Mouse (Mus musculus) gastrocnemius, postnatal 10 days (tissue): ENCODE results near the gene Cldn1. TPM values are rescaled to one million over a fixed set of nuclear protein-coding genes. Genes with fewer than 3 reads are reported as not detected.
A peak's percentile ranks its signal among the peaks of the same experiment; 100 is the strongest.

Experiments
- DNase-seq: peaks from one replicate; pipeline ENCODE4 v3.0.0; 2021; ENCODE audit warnings: mixed read lengths
- long read RNA-seq, 2 experiments: library from polyadenylated mRNA; stranded (forward); transcript quantifications; one replicate each; pipeline ENCODE4 v2.0.0; 2021
- total RNA-seq, 2 experiments: library from RNA; stranded (reverse); gene quantifications; 2 replicates each; pipeline ENCODE4 v1.2.3; 2021

Gene Cldn1
- 1 to 10 TPM; 5.9 to 6.3 TPM for total RNA-seq
- long read RNA-seq, experiment 1, partial matches to known transcripts: 0 of 2 reads
- long read RNA-seq, experiment 1, other reads (novel, unspliced or antisense): 0 of 2 reads
- long read RNA-seq, experiment 2, partial matches to known transcripts: 1 of 4 reads
- long read RNA-seq, experiment 2, other reads (novel, unspliced or antisense): 1 of 4 reads

GRCm38 (mm10) chr16:26371325-26372053, at the start of gene Cldn1:
Gene Cldn1 (minus strand): TSS chr16:26371841.
- peak; percentile 95 for DNase-seq

- no peak for DNase-seq
These were observed 47.0 kb upstream of the Cldn1 start for GRCm38 (mm10) chr16:26418616-26419015.

- DNase-seq: no peak
These were observed 32.4 kb upstream of the Cldn1 start for GRCm38 (mm10) chr16:26404070-26404469.

- no peak for DNase-seq
These were observed 29.3 kb upstream of the Cldn1 start for GRCm38 (mm10) chr16:26400971-26401370.

GRCm38 (mm10) chr16:26400549-26400948, 28.9 kb upstream of the Cldn1 start:
- DNase-seq: no peak

- DNase-seq: no peak
These were observed 19.3 kb upstream of the Cldn1 start for GRCm38 (mm10) chr16:26390936-26391335.

- no peak for DNase-seq
These were observed 14.5 kb upstream of the Cldn1 start for GRCm38 (mm10) chr16:26386159-26386558.

GRCm38 (mm10) chr16:26384112-26384649, 12.5 kb upstream of the Cldn1 start:
- DNase-seq: no peak

GRCm38 (mm10) chr16:26377170-26377569, 5.5 kb upstream of the Cldn1 start:
- no peak for DNase-seq

- no peak for DNase-seq
These were observed 1.5 kb downstream of the Cldn1 start for GRCm38 (mm10) chr16:26370127-26370526.

DNA sequence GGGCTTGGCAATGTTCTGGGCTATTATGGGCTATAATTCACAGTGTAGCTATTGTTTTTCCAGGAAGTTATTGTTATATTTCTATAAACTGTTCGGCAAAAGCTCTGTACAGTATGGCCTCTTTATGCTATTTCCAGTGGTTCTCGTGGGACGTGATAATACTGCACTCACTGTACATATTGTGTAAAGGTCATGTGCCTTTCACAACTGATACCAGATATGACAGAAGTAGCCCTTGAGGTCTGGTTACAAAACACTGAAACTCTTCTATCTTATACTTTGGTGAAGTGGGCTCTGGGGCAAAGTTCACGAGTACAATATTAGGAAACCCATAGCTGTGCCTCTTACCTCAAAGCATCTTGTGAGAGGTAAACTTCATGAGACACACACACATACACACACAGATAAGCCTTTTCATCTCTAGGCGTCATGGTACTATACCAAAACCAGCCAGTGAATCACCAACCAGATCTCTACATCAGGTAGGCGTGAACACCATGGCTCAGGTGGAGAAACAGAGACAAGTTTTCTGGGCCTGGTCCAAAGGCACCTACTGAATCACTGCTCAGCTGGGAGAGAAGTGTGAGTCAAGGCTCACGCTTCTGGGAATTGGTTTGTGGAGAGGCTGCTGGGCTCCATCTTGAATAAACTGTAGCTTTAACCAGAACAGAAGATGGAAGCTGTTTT, 2.5 kb downstream of the Cldn1 start:
- DNase-seq: no peak

DNA sequence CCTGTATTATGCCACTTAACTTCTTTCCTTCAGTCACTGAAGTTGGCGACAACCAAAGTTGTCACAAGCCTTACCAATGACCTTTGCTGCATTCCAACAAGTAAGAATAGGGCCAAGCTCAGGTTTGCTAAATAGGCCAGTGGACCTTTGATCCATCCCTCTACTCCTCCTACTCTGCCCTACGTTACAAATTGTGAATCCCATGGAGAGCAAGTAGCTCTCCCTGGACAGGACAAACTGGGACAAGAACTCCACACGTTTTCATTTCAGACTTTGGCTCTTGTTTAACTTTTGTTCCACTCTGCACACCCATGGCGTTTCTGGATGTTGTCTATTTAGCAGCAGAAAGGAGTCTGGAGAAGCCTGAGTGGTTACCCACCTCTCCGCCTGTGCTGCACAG, 3.5 kb downstream of the Cldn1 start:
- no peak for DNase-seq

DNA sequence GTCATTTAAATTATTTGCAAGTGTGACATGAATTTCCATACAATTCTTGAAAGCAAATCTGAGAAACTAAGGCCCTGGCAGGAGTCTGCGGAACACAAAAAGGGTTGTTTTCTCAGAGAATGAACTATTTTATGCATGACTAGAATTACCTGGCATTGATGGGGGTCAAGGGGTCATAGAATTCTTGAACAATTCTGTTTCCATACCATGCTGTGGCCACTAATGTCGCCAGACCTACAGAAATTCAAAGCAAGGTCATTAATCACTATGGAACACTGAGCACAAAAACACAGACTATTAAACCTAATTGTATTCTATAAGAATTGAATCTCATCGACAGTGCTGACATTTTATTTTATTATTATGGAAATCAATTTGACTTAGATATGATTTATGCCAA, 10.9 kb downstream of the Cldn1 start:
- DNase-seq: no peak

DNA sequence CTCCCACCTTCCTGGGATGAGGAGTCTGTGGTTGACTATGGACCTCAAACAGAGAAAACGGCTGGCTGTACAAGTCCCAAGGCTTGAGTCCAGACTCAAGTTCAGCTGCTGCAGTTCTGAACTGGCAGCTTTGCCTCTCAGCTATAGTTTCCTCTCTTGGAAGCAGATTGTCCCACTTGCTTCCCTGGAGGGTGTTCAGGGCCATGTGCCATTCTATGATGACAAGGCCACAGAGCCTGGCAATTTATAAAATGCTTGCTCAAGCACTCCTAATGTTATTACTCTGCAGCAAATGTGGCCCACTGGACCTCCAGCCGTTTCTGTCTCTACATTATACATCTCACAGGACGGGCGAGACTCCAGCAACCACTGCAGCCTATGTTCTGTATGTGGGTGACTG, 12.0 kb downstream of the Cldn1 start:
- DNase-seq: no peak

DNA sequence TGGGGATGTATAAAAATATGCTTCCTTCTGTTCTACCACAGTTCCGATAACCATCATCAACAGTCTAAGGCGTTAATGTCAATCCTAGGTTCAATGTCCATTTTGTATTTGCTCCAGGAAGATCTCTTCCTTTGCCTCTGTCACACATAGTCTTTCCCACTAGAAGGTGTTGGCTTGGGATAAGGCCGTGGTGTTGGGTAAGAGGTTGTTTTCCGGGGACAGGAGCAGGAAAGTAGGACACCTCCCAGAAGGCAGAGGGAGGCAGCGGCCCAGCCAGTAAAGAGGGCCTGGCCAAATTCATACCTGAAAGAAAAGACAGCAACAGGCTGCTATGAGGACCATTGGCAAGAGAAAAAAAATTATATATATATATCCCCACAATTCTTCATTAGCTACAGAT, 12.7 kb downstream of the Cldn1 start:
- no peak for DNase-seq

DNA sequence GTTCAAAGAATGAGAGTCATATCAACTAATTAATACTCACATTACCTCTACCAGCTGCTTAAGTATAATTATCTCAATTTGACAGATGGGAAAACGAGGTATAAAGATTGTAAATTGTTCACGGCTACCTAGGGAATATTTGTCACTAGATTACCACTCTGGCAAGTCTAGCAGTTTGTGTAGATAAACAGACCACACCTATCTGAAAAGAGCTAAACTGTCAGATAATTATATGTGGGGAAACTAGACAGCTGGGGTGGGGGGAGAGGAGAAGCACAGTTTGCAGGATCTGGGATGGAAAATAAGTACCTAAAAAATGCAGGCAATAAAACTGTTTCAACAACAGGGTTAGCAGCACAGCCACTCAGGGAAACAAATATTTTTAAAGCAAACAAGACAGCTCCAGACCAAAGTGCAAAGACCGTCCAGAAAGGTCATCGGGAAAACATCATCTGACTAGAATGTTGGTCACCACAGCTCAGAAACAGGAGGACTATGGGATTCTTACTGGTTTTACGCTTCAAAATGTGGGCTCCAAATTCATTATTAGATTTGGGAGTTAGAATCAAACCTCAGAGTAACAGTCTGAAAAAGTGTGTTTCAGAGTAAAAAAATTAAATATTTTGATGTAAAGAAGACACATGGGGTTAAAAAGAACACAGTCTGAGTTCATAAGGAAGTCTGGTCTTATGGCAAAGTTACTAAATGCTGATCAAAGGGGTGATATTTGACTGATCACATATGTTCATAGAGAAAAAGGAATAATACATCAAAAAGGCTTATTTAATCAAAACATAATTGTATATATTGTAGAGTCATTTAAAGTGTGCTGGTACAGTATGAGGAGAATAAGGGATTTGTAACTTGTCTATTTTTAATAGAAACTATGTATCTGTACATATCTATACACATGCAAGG, 13.5 kb downstream of the Cldn1 start:
- DNase-seq: no peak

DNA sequence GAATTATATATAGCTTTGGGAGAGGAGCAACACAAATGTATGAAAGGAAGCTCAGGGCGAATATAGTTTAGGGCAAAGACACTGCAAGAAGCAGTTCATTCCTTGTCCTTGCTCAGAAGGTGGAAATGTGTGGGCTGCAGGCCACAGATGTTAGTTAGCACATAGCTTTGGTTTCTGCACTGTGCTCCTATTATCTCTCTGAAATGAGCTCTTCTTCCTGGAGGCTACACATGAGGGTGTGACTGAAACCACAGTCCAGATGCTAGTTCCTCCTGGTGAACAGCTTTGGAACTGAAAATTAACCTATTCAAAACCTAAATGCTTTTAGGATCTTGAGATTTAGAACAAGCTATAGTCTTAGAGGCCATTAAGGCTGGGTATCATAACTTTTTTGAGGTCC, 16.1 kb downstream of the Cldn1 start:
- DNase-seq: no peak

- DNase-seq: no peak
These were observed 20.9 kb downstream of the Cldn1 start for GRCm38 (mm10) chr16:26350786-26351185.

GRCm38 (mm10) chr16:26348809-26349208, 22.8 kb downstream of the Cldn1 start:
- DNase-seq: no peak

DNA sequence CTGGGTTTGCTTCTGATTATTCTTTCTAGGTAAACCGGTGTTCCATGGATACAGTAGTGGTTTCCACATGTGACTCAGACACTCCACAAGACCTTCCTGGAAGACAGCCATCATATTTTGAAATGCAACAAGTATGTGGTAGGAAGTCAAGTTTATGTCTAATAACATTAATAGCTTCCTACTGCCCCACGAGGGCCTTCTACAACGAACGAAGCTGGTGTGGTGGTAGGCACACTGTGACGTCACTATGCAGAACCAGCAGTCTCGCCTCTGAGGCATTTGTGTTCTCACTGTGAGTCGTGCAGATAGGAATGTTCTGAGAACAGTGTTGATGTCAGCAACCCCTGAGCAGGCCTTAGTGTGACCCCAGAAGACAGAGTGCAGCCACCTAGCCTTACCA, 55.4 kb downstream of the Cldn1 start:
- DNase-seq: no peak

- no peak for DNase-seq
These were observed 56.8 kb downstream of the Cldn1 start for GRCm38 (mm10) chr16:26314815-26315214.

DNA sequence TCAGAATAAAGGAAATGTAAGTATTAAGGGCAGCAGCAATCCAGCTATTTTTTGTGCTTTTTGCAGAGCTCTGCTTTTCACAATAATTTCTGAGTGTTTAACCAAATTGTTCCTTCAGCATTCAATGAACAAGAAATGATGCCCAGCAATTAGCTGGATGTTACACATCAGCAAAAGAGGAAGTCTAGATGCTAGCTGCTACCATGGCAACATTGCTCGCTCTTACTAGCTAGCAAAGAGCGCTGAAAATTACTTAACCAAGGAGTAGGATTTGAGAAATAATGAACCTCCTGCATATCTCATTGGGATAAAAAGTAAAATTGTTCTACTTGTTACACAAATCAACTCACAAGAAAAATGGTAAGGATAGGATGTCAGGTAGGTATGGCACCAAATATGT, 62.2 kb downstream of the Cldn1 start:
- DNase-seq: no peak
